Mouse (Mus musculus) hindbrain, embryonic 14.5 days (tissue): ENCODE results near the gene Ikzf3. TPM values are rescaled to one million over a fixed set of nuclear protein-coding genes. Genes with fewer than 3 reads are reported as not detected.

ENCODE experiments used
- ATAC-seq: fragments of 200-750 bp; cut with Nextera tagmentation; 2 replicates; pipeline ENCODE4 v1.8.0; 2017; ENCODE audit warnings: moderate number of reproducible peaks, mild to moderate bottlenecking, moderate TSS enrichment, moderate library complexity; ENCODE audit not compliant: low FRiP score
- DNase-seq: peaks from one replicate; pipeline ENCODE4 v3.0.0-alpha.2; 2015; ENCODE audit warnings: low spot score
- H3K27ac ChIP-seq: fragments of 300-500 bp; sonication (generic); 2 replicates; pipeline ENCODE4 v1.5.1; 2014; ENCODE audit warnings: mild to moderate bottlenecking, moderate library complexity
- H3K27me3 ChIP-seq: fragments of 300-500 bp; sonication (generic); 2 replicates; pipeline ENCODE4 v1.6.1; 2014; ENCODE audit warnings: mild to moderate bottlenecking, low read length, mixed read lengths; ENCODE audit not compliant: control insufficient read depth, insufficient read depth
- H3K36me3 ChIP-seq: fragments of 300-500 bp; sonication (generic); replicated peaks from 2 replicates; pipeline ENCODE4 v1.6.1; 2014; ENCODE audit not compliant: control insufficient read depth, insufficient read depth
- H3K4me1 ChIP-seq: fragments of 300-500 bp; sonication (generic); replicated peaks from 2 replicates; pipeline ENCODE4 v1.6.1; 2014; ENCODE audit warnings: antibody characterized with exemption, low read length, mixed read lengths; ENCODE audit not compliant: control insufficient read depth, insufficient read depth
- H3K4me2 ChIP-seq: fragments of 300-500 bp; sonication (generic); replicated peaks from 2 replicates; pipeline ENCODE4 v1.6.1; 2014; ENCODE audit warnings: mild to moderate bottlenecking, moderate library complexity
- H3K4me3 ChIP-seq: fragments of 300-500 bp; sonication (generic); replicated peaks from 2 replicates; pipeline ENCODE4 v1.5.1; 2014; ENCODE audit warnings: mild to moderate bottlenecking, low read length
- H3K9ac ChIP-seq: fragments of 300-500 bp; sonication (generic); 2 replicates; pipeline ENCODE4 v1.6.1; 2014
- H3K9me3 ChIP-seq: fragments of 300-500 bp; sonication (generic); 2 replicates; pipeline ENCODE4 v1.6.1; 2016; ENCODE audit warnings: low read length; ENCODE audit not compliant: control insufficient read depth
- WGBS: fragments of 180-500 bp; shearing (Covaris S2); extraction: QIAGEN DNeasy Blood & Tissue Kit; methylation state at CpG from one replicate; pipeline ENCODE4 v1.1.7; 2014; 5-methylcytosine and 5-hydroxymethylcytosine counted together
- polyA plus RNA-seq: library from polyadenylated mRNA; unstranded; fragments of >200 nt; fragmentation: Nextera tagmentation; extraction: Ambion mirVana; gene quantifications from 2 replicates; pipeline ENCODE4 v1.2.1, GENCODE M21; 2014

Ikzf3 gene
- polyA plus RNA-seq, 1 experiment from 2014 or later = 0.24 TPM

DNA sequence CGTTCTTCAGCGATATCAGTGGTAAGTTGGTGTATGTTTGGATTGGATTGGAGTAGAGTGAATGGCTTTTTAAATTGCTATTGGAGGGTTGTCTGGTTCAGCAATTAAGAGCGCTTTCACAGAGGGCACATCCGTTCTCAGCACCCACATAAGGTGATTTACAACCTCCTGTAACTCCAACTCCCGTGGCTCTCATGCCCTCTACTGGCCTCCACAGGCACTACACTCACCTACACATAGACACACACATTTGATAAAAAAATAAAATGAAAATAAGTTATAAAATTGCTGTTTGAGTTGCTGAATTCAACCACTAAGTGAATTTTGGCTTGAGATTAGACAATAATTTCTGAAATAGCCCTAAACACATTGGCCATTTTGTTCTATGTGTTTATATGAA lies 5.5 kb downstream of the Ikzf3 start:
- Histone ChIP-seq H3K4me3 (no peak overlapping the region), H3K4me2 (no peak overlapping the region), H3K9me3 (peaks cover 7% of the 10 kb centered on the region; the same call in 1 of the 2 replicates), H3K27ac (no peak overlapping the region), H3K36me3 (no peaks in the 10 kb centered on the region), H3K9ac (no peak overlapping the region), H3K27me3 (peaks cover 42% of the 10 kb centered on the region), H3K4me1 (no peaks in the 10 kb centered on the region)
- DNase-seq = no peak
- ATAC-seq = no peak
- WGBS = 86% methylated on average over 5 of the region's 5 CpGs

DNA sequence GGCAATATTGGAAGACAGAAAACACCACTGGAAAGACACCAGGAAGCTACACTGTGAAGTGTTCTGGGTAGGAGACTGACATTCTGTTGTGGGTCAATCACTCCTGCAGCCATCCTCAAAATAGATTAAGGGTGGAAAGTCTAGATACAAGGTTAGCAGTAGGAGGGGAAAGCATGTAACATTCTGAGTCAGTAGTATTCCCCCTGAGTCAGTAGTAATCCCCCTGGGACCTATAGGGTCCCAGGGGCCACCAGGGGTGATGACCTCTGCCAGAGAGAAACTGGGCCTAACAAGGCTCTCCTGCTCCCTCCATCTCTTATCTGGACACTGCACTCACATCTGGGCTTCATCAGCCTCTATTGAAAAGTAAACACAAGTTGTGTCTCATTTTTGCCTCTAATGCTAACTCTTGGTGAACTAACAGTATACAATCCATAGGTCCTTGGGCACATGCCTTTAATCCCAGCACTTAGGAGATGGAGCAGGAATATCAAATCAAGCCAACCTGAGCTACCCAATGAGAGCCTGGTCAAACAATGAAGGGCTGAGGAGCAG lies 8.3 kb downstream of the Ikzf3 start:
- no peaks in the 10 kb centered on the region for H3K36me3 ChIP-seq
- peaks cover 7% of the 10 kb centered on the region; the same call in 1 of the 2 replicates for H3K9me3 ChIP-seq
- DNase-seq = no peak
- peaks cover 18% of the 10 kb centered on the region for H3K27me3 ChIP-seq
- no peak overlapping the region for H3K4me2 ChIP-seq
- H3K27ac ChIP-seq = no peak overlapping the region
- no peak overlapping the region for H3K9ac ChIP-seq
- no peak overlapping the region for H3K4me3 ChIP-seq
- H3K4me1 ChIP-seq = no peaks in the 10 kb centered on the region
- ATAC-seq = no peak

DNA sequence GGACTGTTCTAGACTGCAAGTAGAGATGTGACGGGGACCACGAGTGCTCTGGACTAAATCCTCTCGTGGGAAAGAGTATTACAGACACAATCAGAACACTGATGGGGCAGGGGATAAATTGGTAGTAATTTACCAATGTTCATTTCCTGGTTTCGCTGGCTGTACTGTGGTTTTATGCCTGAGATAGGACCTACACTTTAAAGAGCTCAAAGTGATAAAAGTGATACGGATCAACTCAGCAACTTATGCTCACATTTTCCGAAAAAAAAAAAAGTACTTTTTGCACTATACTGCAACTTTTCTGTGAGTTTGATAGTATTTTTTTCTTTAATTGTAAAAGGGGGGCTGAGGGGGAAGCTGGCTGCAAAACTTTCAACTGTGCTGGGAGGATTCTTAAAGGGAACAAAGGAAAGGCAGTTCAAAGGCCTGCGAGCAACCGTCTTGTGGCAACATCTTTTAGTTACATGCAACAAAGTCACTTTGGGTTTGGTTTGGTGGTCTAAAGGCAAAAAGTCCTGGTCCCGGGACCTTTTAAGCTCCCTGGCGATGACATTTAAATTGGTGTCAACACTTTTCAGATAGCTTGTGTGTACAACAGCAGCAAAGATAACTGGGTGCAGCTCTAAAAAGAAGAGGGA lies 18.9 kb downstream of the Ikzf3 start:
- H3K4me1 ChIP-seq = no peaks in the 10 kb centered on the region
- WGBS = 78% methylated on average over 10 of the region's 10 CpGs
- no peaks in the 10 kb centered on the region for H3K36me3 ChIP-seq
- ATAC-seq (no peak), DNase-seq (no peak)
- H3K4me3 ChIP-seq = no peak overlapping the region
- no peak overlapping the region for H3K4me2 ChIP-seq
- 0 out of 2 replicates have a peak, but pooled peaks cover 2% of the 10 kb centered on the region for H3K27me3 ChIP-seq
- no peaks in the 10 kb centered on the region for H3K9me3 ChIP-seq
- H3K27ac ChIP-seq = no peak overlapping the region
- H3K9ac ChIP-seq = no peak overlapping the region

DNA sequence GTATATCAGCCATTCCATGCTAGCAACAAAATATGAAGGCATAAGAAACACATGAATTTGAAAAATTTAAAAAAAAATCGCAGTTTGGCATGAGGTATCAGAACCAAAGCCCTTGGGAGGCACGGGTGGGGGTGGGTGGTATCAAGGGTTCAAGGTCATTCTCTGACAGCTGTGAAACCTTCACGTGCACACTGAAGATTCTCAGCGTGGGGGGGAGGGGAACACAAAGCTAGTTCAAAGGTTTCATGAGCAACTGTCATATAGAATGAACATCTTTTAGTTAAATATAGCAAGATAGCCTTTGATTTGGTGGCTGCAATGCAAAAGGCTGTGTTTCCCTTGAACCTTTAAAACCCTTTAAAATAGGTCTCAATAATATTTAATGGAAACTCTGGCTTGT lies 20.7 kb downstream of the Ikzf3 start:
- Histone ChIP-seq H3K4me1 (no peaks in the 10 kb centered on the region), H3K27me3 (0 out of 2 replicates have a peak, but pooled peaks cover 2% of the 10 kb centered on the region), H3K9me3 (no peaks in the 10 kb centered on the region), H3K27ac (no peak overlapping the region), H3K36me3 (no peaks in the 10 kb centered on the region), H3K4me2 (no peak overlapping the region), H3K4me3 (no peak overlapping the region), H3K9ac (no peak overlapping the region)
- 65% methylated on average over 4 of the region's 4 CpGs for WGBS
- ATAC-seq (no peak), DNase-seq (no peak)

DNA sequence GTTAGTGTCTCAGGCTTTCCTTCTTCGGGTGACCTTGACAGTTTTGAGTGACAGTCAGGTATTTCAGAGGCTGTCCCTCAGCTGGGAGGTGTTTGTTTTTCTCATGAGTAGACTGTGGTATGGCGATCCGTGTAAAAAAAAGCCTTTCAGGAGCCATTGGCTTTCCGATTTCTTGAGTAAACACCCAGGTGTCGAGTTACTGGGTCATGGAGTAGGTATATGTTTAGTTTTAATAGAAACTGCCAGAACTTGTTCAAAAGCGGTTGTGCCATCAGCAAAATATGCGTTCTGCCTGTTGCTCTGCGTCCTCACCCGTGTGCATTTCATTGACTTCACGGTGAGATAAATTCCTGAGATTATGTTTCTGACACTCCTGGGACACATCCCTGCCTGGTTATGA lies 25.4 kb downstream of the Ikzf3 start:
- DNase-seq (no peak), ATAC-seq (no peak)
- no peak overlapping the region for H3K9ac ChIP-seq
- H3K36me3 ChIP-seq = no peaks in the 10 kb centered on the region
- H3K27ac ChIP-seq = no peak overlapping the region
- H3K27me3 ChIP-seq = 0 out of 2 replicates have a peak, but pooled peaks cover 2% of the 10 kb centered on the region
- 70% methylated on average over 10 of the region's 10 CpGs for WGBS
- H3K4me3 ChIP-seq = no peak overlapping the region
- no peak overlapping the region for H3K4me2 ChIP-seq
- H3K9me3 ChIP-seq = no peaks in the 10 kb centered on the region
- H3K4me1 ChIP-seq = no peaks in the 10 kb centered on the region

DNA sequence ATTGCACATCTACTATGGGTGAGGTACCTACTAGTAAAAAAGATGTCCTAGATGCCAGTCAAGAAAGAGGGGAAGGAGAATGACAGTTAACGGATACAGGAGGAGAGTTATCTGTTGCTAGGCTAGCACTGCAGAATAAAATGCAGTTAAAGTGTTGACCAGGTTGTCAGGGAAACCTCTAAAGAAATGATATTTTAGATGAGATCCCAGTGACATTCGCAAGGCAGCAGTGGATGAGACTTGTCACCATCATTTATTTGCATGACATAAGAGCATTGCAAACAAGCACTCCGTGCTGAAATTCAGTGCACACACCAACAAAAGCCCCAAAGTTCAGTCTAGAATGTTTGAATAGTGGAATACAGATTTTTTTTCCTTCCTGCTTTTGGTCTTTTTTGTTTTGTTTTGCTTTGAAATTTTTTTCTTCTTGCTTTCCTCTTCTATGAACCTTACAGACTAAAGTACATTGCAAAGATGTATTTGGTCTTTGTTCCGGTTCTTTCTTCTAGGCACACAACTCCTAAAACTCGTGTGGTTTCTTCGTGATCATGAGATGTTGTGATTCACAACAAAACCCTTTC lies 32.4 kb downstream of the Ikzf3 start:
- Histone ChIP-seq H3K27ac (no peak overlapping the region), H3K9ac (no peak overlapping the region), H3K4me2 (no peak overlapping the region), H3K4me1 (no peaks in the 10 kb centered on the region), H3K4me3 (no peak overlapping the region), H3K36me3 (no peaks in the 10 kb centered on the region), H3K9me3 (no peaks in the 10 kb centered on the region), H3K27me3 (no peaks in the 10 kb centered on the region)
- ATAC-seq (no peak), DNase-seq (no peak)
- WGBS = 38% methylated on average over 6 of the region's 6 CpGs

DNA sequence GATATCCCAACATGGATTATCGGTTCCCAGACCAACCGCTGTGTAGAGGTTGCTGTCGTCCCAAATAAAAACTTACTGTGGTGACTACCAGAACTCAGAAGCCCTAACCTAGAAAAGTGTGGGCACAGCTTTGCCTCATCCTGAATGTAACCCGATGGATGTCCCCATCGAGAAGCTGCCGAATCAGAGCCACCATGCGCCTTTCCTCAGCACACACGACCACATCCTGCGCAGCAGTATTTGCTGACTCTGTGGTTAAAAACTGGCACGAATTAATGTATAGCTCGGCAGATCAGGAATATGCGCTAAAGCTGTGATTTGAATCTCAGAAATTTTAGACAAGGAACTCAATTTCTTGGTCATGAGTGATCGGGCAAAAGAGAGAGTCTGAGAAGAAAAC lies 33.0 kb downstream of the Ikzf3 start:
- H3K4me2 ChIP-seq = no peak overlapping the region
- no peaks in the 10 kb centered on the region for H3K9me3 ChIP-seq
- H3K27ac ChIP-seq = no peak overlapping the region
- H3K36me3 ChIP-seq = no peaks in the 10 kb centered on the region
- ATAC-seq = no peak
- no peak for DNase-seq
- no peak overlapping the region for H3K4me3 ChIP-seq
- 95% methylated on average over 13 of the region's 13 CpGs for WGBS
- H3K9ac ChIP-seq = no peak overlapping the region
- no peaks in the 10 kb centered on the region for H3K4me1 ChIP-seq
- H3K27me3 ChIP-seq = no peaks in the 10 kb centered on the region

DNA sequence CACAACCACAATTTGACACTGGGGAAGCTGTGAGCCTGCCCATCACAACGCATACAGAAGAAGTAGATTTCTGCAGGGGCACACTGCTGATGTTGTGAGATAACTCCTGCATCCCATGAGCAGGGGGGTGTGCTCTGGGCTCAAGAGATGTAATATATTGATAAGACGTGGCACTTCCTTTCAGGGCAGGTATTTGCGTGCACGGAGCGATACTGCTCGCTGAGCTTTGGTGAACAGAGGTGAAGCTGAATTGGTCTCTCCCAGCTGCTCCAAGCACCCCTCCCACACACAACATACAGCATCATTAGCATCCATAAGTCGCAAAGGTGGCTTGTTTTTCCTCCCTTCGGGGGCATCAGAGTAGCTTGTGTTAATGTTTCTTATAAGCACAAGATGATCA lies 35.7 kb downstream of the Ikzf3 start:
- no peak overlapping the region for H3K27ac ChIP-seq
- WGBS = 92% methylated on average over 8 of the region's 8 CpGs
- no peak overlapping the region for H3K9ac ChIP-seq
- no peaks in the 10 kb centered on the region for H3K4me1 ChIP-seq
- no peak overlapping the region for H3K4me2 ChIP-seq
- DNase-seq (no peak), ATAC-seq (no peak)
- H3K27me3 ChIP-seq = no peaks in the 10 kb centered on the region
- H3K4me3 ChIP-seq = no peak overlapping the region
- no peaks in the 10 kb centered on the region for H3K9me3 ChIP-seq
- no peaks in the 10 kb centered on the region for H3K36me3 ChIP-seq

DNA sequence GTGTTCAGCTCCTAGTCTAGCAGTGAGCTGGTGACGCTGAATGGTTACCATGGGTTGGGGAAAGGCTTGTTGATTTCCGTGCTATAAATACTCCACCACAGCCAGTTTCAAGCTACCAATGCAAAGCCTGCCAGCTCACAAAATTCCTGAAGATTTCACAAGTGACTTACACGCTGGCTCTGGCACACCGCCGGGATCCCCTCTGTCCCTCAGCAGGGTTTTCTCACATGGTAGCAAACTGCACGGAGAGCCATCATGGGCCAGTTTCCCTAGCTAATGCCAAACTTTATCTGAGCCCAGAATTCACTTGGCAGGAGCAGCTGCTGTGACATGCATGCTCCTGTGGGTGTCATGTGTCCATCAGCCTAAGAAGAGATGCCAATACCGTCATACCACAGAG lies 36.4 kb downstream of the Ikzf3 start:
- no peaks in the 10 kb centered on the region for H3K4me1 ChIP-seq
- H3K4me3 ChIP-seq = no peak overlapping the region
- ATAC-seq (no peak), DNase-seq (no peak)
- no peak overlapping the region for H3K27ac ChIP-seq
- no peaks in the 10 kb centered on the region for H3K36me3 ChIP-seq
- no peak overlapping the region for H3K9ac ChIP-seq
- H3K27me3 ChIP-seq = no peaks in the 10 kb centered on the region
- no peak overlapping the region for H3K4me2 ChIP-seq
- 77% methylated on average over 7 of the region's 7 CpGs for WGBS
- no peaks in the 10 kb centered on the region for H3K9me3 ChIP-seq
